Mouse (Mus musculus) urinary bladder, adult 2 months (tissue): ENCODE results near the gene Erlin1. TPM values are rescaled to one million over a fixed set of nuclear protein-coding genes. Genes with fewer than 3 reads are reported as not detected.
A peak's percentile ranks its signal among the peaks of the same experiment; 100 is the strongest.

Experiments
- DNase-seq: peaks from one replicate; pipeline ENCODE4 v3.0.0; 2022; ENCODE audit warnings: low spot score
- polyA plus RNA-seq: library from polyadenylated mRNA; depleted of rRNA; stranded (reverse); fragments of >200 nt; gene quantifications from 2 replicates; pipeline ENCODE4 v1.2.3, GENCODE M21; 2012; rRNA removed

The Erlin1 gene
- polyA plus RNA-seq: 21.8 and 29.5 TPM in 2 replicates

DNA sequence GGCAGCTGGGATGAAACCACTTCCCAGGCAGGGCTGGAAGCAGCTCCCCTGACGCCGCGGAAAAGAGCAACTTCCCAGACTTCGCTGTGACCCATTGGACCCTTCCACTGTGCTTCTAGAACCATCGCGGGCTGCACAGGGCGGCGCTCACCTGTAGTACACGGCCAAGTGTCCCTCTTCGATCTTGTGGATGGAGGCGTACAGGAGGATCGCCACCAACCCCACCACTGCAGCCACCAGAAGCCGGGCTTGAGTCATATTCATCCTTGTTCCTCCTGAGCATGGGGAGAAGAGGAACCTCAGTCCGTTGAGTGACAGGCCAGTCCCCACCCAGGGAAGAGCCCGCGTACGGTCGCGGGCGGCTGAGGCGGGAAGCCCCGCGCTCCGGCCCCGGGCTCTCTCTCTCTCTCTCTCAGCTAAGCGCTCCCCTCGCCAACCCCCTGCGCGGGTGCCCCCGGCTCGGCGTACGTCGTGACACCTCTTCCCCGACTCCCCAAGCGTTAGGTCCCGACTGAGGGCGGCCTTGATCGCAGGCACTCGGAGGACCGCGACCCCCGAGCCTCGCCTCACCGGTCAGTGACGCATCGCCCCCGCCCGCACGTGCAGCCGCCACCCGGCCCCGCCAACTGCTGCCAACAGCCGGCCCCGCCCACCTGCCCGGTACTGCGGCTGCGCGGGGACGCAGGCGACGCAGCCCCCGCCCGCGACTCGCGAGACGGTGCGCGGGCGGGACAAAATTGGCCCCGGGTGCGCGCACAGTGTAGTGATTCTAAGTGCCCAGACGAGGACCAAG is at the start of gene Erlin1:
TSS of gene Erlin1 (minus strand) at position 665 of the 793 bp plus-strand sequence.
- DNase-seq: peak; percentile 85

DNA sequence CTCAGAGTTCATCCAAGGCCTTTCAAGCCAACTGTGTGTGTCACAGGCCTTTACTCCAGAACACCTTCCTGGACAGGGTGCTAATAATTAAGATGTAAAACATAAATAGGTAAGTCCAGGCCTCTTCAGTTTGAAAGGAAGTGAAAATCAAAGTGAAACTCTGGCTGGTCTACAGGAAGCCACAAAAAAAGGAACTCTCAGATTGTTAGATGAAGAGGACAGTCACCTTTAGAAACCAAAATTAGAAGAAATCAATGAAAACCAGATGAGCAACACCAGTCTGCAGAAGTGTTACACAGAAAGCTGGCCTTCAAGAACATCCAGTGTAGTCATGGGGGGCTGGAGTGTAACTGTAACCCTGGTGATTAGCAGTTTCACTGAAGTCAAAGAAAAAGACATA is 48.2 kb upstream of the Erlin1 start:
- DNase-seq: no peak

GRCm38 (mm10) chr19:44111706-44112105 is 42.1 kb upstream of the Erlin1 start:
- DNase-seq: no peak

DNA sequence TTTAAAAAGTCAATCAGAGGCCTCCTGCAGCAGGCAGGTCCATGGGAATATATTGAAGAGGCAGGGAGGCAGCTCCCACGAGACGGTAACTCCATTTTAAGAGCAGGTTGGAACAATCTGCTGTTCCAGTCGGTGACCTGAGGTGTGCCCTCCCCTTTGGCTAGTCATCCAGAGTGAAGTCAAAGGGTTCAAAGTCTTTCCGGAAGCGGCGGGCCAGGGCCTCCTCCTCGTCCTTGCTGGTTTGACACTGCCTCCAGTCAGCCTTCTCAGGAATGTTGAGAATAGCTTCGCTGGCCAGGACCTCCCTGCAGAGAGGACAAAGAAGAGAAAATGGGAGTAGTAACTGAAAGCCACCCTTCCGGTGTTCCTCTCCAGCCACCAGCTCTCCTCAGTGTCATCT is 40.8 kb upstream of the Erlin1 start:
- no peak for DNase-seq

GRCm38 (mm10) chr19:44108996-44109395 is 39.4 kb upstream of the Erlin1 start:
- no peak for DNase-seq

- no peak for DNase-seq
These were observed 38.3 kb upstream of the Erlin1 start for GRCm38 (mm10) chr19:44107661-44108521.

DNA sequence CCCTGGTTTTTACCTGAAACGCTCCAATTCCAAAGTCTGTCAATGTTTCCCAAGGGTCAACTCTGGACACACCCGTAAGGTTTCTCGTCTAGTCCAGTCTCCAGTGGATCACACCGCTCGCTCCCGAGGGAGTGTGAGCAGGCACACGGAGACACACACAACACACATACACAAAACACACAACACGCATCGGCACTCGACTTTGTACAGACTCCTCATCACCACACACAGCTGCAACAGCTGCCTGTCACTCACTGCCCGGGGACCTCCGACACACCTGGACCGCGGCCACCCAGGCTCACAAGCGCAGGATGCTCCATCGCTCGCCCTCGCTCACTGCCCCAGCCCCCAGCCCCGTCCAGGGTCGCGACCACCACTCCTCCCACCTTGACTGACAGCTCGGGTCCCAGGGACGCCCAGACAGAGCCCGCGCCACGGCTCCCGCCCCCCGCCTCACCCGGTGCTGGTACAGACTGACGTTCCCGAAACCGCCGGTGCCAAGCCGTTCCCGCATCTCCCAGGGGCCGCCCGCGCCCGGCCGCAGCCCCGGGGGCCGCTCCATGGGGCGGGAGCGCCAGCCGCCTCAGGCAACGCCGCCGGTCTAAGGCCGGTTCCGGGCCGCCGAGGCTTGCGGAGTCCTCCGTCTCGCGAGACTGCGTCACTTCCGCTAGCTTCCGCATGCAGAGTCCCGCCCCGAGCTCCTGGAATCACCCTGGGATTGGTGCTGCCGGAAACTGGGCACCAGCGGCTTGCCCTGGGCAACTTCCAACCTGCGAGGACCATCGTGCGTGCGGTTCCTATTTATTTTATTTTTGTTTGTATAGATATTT is 37.5 kb upstream of the Erlin1 start, which contains the start of gene Chuk:
TSS of gene Chuk (minus strand) at position 650 of the 830 bp plus-strand sequence.
- DNase-seq: peak; percentile 93

- DNase-seq: no peak
These were observed 34.8 kb upstream of the Erlin1 start for GRCm38 (mm10) chr19:44104393-44104792.

- no peak for DNase-seq
These were observed 33.4 kb upstream of the Erlin1 start for GRCm38 (mm10) chr19:44103001-44103400.

DNA sequence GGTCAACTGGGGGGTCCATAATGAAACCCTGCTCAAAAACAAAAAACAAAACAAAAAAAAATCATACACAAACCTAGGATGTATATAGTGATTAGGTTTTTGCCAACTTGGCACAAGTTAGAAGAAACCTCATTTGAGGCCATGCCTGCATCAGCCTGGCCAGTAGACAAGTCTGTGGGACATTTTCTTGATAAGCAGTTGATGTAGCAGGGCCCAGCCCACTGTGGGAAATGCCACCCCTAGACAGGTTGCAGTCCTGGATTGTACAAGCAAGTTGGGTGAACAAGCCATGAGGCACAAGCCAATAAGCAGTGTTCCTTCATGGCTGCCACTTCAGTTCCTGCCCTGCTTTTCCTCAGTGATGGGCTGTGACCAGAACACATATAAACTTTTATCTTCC is 31.3 kb upstream of the Erlin1 start:
- DNase-seq: no peak

- DNase-seq: no peak
These were observed 16.7 kb upstream of the Erlin1 start for GRCm38 (mm10) chr19:44086278-44086677.

DNA sequence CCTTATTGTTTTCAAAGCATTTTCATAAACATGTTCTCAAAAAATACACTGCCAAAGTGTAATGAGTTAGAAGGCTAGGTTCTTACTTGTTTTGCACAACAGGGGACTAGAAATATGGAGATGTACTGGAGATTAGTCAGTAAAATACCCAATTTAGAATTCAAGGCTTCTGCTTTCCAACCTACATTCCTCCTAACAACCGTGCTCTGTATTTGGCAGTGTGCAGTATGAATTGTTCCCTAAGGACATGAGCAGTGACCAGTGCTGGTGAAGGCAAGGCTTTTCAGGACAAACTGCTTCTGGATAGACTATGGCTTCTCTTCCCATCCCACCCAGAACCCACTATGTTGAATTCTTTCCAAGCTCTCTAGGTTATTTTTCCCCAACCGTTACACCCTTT is 11.3 kb upstream of the Erlin1 start:
- no peak for DNase-seq

- DNase-seq: no peak
These were observed 10.4 kb upstream of the Erlin1 start for GRCm38 (mm10) chr19:44080023-44080422.

- no peak for DNase-seq
These were observed 7.4 kb upstream of the Erlin1 start for GRCm38 (mm10) chr19:44077024-44077423.

DNA sequence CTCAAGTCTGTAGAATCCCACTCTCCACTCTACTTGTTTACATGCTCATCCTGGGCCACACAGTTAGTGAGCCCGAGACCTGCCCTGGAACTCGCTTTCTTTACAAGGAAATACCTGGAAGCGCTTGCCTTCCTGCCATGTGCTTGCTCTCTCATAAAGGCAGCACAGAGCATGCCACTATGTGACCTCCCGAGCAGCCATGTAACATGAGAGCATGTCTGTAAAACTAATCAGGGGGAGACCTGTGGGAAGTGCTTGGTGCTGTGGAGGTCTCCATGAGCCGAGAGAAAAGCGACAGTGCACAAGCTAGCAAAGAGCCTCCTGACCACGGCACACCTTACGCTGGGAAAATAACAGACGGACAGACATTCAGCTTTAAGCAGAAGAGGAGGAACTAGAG is 6.9 kb upstream of the Erlin1 start:
- no peak for DNase-seq

DNA sequence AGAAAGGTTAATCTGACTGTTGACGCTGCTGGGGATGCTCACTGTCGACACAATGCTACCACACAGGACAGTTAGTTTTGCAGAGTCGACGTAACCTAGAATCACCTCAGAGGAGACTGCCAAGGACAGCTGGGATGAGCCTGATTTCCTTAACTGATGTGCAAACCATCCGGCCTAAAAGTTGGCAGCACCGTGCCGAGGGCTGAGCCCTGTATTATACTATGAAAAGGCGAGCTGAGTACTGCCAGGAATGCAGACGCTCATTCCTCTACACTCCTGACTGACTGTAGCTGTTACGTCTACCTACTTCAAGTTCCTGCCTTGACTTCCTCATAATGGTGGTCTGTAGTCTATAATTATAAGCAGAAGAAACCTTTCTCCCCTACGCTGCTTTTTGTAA is 5.4 kb upstream of the Erlin1 start:
- DNase-seq: no peak

DNA sequence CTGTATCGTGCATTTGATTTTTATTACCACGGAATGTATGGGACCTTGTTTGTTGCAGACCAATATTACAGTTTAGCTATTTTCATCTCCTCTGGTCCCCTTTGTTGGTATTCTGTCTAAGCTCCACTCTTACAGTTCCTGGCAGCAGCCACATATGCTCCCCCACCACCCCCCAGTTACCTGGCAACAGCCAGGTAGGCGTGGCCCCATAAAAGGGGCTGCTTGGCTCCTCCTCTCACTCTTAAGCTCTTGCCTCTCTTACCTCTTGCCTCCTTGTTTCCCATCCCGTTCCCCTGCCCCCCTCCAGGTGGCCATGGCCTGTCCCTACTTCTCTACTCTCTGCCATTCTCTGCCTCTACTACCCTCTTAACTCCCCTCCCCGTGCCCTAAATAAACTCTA is 1.6 kb upstream of the Erlin1 start:
- no peak for DNase-seq

DNA sequence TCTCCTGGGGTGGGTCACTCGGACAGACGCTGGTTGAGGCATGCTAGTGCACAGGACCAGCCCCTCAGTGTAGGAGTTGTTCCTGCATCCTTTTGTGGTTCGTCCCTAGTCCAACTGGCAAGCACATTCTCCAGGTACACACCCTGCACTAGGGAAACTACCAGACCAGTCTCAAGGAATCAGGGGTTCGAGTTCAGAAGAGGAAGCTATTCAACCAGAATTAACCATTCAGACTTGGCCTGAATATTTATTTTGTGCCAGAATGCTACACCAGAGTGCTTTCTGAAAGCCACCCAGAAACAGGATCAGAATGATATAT is 288 bp upstream of the Erlin1 start:
- DNase-seq: no peak

GRCm38 (mm10) chr19:44068232-44068631 is 1.4 kb downstream of the Erlin1 start:
- no peak for DNase-seq

- no peak for DNase-seq
These were observed 2.1 kb downstream of the Erlin1 start for GRCm38 (mm10) chr19:44067323-44068049.

DNA sequence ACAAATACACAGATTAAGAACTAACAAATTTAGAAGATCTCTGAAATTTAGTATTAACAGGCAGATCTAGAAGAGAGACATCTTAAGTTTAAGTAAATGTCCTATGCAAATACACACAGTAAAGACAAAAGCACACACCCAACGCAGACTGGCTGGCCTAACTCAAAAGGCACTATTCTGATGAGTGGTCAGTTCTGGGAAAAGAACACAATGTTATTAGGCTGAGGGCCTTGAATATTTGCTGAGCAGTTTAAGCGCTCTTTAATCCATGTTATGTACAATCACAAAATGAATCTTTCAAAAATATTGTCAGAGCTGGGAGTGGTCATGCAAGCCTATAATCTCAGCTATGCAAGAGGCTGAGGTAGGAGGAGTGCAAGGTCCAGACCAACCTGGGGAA is 4.9 kb downstream of the Erlin1 start:
- no peak for DNase-seq
